Mouse (Mus musculus) erythroblast, embryonic 14.5 days (primary cell): ENCODE data around the gene Apoc2.

ENCODE experiments used
- GATA1 ChIP-seq: IDR thresholded peaks from 2 replicates; pipeline ENCODE4 v1.6.1; 2012; ENCODE audit warnings: low read length, inconsistent platforms, mixed read lengths
- TAL1 ChIP-seq: IDR thresholded peaks from 3 replicates; pipeline ENCODE4 v1.6.1; 2012; ENCODE audit warnings: low read length, inconsistent platforms, mixed read lengths

DNA sequence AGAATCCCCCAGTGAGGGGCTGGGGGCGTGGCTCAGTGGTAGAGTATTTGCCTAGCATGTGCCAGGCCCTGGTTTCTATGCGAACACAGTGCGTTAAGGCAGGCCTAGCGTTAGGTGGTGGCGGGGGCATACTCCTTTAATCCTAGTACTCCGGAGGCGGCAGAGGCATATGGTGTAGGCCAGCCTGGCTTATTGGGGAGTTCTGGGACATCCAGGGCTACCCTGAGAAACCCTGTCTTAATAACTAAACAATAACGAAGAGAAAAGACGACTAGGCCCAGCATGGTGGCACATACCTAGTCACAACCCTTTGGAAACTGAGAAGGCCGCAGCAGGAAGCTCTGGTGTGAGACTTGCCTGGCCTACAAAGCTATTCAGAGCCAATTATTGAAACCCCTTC lies 10.4 kb upstream of the Apoc2 start:
- no peak for TF ChIP-seq GATA1
- TF ChIP-seq TAL1: no peak
